Mouse (Mus musculus) heart, embryonic 12.5 days (tissue): ENCODE results near the gene Birc6. TPM values are rescaled to one million over a fixed set of nuclear protein-coding genes. Genes with fewer than 3 reads are reported as not detected.

Source experiments
- ATAC-seq: fragments of 200-750 bp; cut with Nextera tagmentation; 2 replicates; pipeline ENCODE4 v1.8.0; 2017; ENCODE audit warnings: moderate TSS enrichment, moderate library complexity; ENCODE audit not compliant: insufficient number of reproducible peaks, low FRiP score
- H3K27ac ChIP-seq: fragments of 300-500 bp; sonication (generic); 2 replicates; pipeline ENCODE4 v1.5.1; 2016; ENCODE audit warnings: mild to moderate bottlenecking, moderate library complexity; ENCODE audit not compliant: poor library complexity, severe bottlenecking
- H3K27me3 ChIP-seq: fragments of 300-500 bp; sonication (generic); replicated peaks from 2 replicates; pipeline ENCODE4 v1.6.1; 2016; ENCODE audit warnings: mild to moderate bottlenecking, moderate library complexity
- H3K36me3 ChIP-seq: fragments of 300-500 bp; sonication (generic); 2 replicates; pipeline ENCODE4 v1.6.1; 2016; ENCODE audit warnings: mild to moderate bottlenecking, moderate library complexity
- H3K4me1 ChIP-seq: fragments of 300-500 bp; sonication (generic); replicated peaks from 2 replicates; pipeline ENCODE4 v1.6.1; 2016; ENCODE audit warnings: mild to moderate bottlenecking
- H3K4me2 ChIP-seq: fragments of 300-500 bp; sonication (generic); 2 replicates; pipeline ENCODE4 v1.6.1; 2016; ENCODE audit warnings: mild to moderate bottlenecking, moderate library complexity
- H3K4me3 ChIP-seq: fragments of 300-500 bp; sonication (generic); 2 replicates; pipeline ENCODE4 v1.5.1; 2016; ENCODE audit warnings: mild to moderate bottlenecking
- H3K9ac ChIP-seq: fragments of 300-500 bp; sonication (generic); 2 replicates; pipeline ENCODE4 v1.6.1; 2016; ENCODE audit warnings: mild to moderate bottlenecking, moderate library complexity
- H3K9me3 ChIP-seq: fragments of 300-500 bp; sonication (generic); replicated peaks from 2 replicates; pipeline ENCODE4 v1.6.1; 2016; ENCODE audit warnings: mild to moderate bottlenecking, moderate library complexity
- WGBS: fragments of 180-500 bp; shearing (Covaris S2); methylation state at CpG from one replicate; pipeline ENCODE4 v1.1.7; 2016; 5-methylcytosine and 5-hydroxymethylcytosine counted together
- polyA plus RNA-seq: library from polyadenylated mRNA; unstranded; fragments of >200 nt; fragmentation: Nextera tagmentation; extraction: Ambion mirVana; gene quantifications from 2 replicates; pipeline ENCODE4 v1.2.1, GENCODE M21; 2016

Gene Birc6
- polyA plus RNA-seq, 1 experiment from 2014 or later = 76.3 TPM

DNA sequence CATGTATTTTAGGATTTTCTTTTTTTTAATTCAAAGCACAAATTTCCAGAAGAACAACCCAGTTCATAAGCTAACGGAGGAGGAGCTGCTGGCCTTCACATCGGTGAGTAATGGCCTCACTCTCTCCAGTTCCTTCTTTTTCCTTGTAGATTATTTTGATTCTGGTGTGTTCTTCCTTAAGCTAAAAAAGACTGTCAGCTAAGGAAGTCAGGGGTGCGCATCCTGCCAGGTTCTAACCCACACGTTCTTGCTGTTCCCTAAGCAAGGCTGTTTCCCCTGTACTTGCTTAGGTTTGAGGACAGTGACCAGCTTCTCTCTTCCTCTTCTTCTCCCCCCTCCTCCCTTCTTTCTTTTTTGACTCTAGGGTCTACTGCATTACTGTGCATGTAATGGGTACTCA lies 222.9 kb downstream of the Birc6 start:
- no peak for ATAC-seq
- no peaks in the 10 kb centered on the region for H3K9me3 ChIP-seq
- no peak overlapping the region for H3K27ac ChIP-seq
- no peak overlapping the region for H3K9ac ChIP-seq
- no peaks in the 10 kb centered on the region for H3K27me3 ChIP-seq
- H3K4me1 ChIP-seq = no peaks in the 10 kb centered on the region
- H3K4me3 ChIP-seq = no peak overlapping the region
- peaks cover 9% of the 10 kb centered on the region; the same call in 1 of the 2 replicates for H3K36me3 ChIP-seq
- H3K4me2 ChIP-seq = no peak overlapping the region
- WGBS = 83% methylated on average over 4 of the region's 4 CpGs

Other genes with a start within 250 kb of the Birc6 start
- gene Memo1, start 232.8 kb upstream of the Birc6 start, polyA plus RNA-seq = 66.1 and 66.9 TPM in 2 replicates
- 202 and 205 TPM in 2 replicates for gene Dpy30, start 204.4 kb upstream of the Birc6 start, polyA plus RNA-seq
- 19.1 and 20.2 TPM in 2 replicates for gene Spast, start 189.3 kb upstream of the Birc6 start, polyA plus RNA-seq
- gene Slc30a6, start 132.7 kb upstream of the Birc6 start, polyA plus RNA-seq = 22.2 and 27.3 TPM in 2 replicates
- gene Nlrc4, start 69.2 kb upstream of the Birc6 start, polyA plus RNA-seq = 0.14 and 0.15 TPM in 2 replicates
- gene Yipf4, start 38.8 kb upstream of the Birc6 start, polyA plus RNA-seq = 63.2 and 64.7 TPM in 2 replicates
- gene Ttc27, start 189.4 kb downstream of the Birc6 start, polyA plus RNA-seq = 14.4 and 18.9 TPM in 2 replicates